ENCODE assay signal across 9 mouse cellular contexts in genomic region chr2:13237140-13237901, GRCm38 (mm10). TPM values are rescaled to one million over a fixed set of nuclear protein-coding genes. Genes with fewer than 3 reads are reported as not detected.
DNase-seq lines count a peak whose midpoint lies in the region.
"Had no signal": no experiment of that assay in that cellular context is flagged by ENCODE, and none has a peak within 500 bp of the region (broad histone marks: within the 10 kb centered on the region; RNA-seq: fewer than 3 reads in every experiment).

No protein-coding gene starts in this region.

- H3K9me3 ChIP-seq in limb, embryonic 10.5 days (replicated peaks) = no peaks in the 10 kb centered on the region
- H3K9me3 ChIP-seq: stomach, embryonic 15.5 days had no signal

- H3K36me3 ChIP-seq in limb, embryonic 10.5 days = no peaks in the 10 kb centered on the region
- H3K36me3 ChIP-seq: stomach, embryonic 15.5 days had no signal

- no peak overlapping the region for H3K4me3 ChIP-seq in limb, embryonic 10.5 days
- H3K4me3 ChIP-seq: stomach, embryonic 15.5 days had no signal

- H3K4me1 ChIP-seq in limb, embryonic 10.5 days = peaks cover 36% of the 10 kb centered on the region
- H3K4me1 ChIP-seq: stomach, embryonic 15.5 days had no signal

- no peaks in the 10 kb centered on the region for H3K27me3 ChIP-seq in limb, embryonic 10.5 days (ENCODE audit: low read depth, poor library complexity, severe bottlenecking)
- H3K27me3 ChIP-seq: stomach, embryonic 15.5 days had no signal

- WGBS in limb, embryonic 10.5 days = 66% methylated on average over 8 of the region's 8 CpGs

- peak; percentile 39 for DNase-seq in urinary bladder, postnatal 25 days (ENCODE audit: low spot score)
- no peak for DNase-seq in urinary bladder, adult 2 months (ENCODE audit: low spot score)
- DNase-seq in adrenal gland, postnatal 36 days = peak; percentile 25 to 57
- peak; percentile 43 for DNase-seq in fibroblast of lung, adult 2 months (ENCODE audit: low read depth)
- peak; percentile 82 for DNase-seq in induced T-regulatory cell, adult 2 months (ENCODE audit: low read depth)
- peak; percentile 50 for DNase-seq in limb, embryonic 10.5 days (ENCODE audit: low spot score)
- DNase-seq in natural killer cell, adult 2 months (ENCODE audit: low spot score in 2 of 2) = peak; percentile 62 to 70
- DNase-seq in thymus, postnatal 4 days = peak; percentile 56

- H3K27ac ChIP-seq in limb, embryonic 10.5 days = no peak overlapping the region
- H3K27ac ChIP-seq: stomach, embryonic 15.5 days had no signal

RNA-seq across cellular contexts. Expression of gene Rsu1, which starts 33.9 kb away (rescaled TPM):
- 209 and 247 TPM in 2 replicates for polyA plus RNA-seq in urinary bladder, adult 2 months (2012; rRNA removed)
- total RNA-seq in adrenal gland, postnatal 36 days (2021) = 10 to 100 TPM; 72.3 to 73.5 TPM
- 67.9 and 79.1 TPM in 2 replicates for polyA plus RNA-seq in limb, embryonic 10.5 days (2016; fragmentation: Nextera tagmentation; extraction: Ambion mirVana)
